Mouse (Mus musculus) limb, embryonic 14.5 days (tissue): ENCODE measurements around the gene Cadm1. TPM values are rescaled to one million over a fixed set of nuclear protein-coding genes. Genes with fewer than 3 reads are reported as not detected.

Experiments
- ATAC-seq: fragments of 200-750 bp; cut with Nextera tagmentation; 2 replicates; pipeline ENCODE4 v1.8.0; 2017; ENCODE audit warnings: low read depth, moderate number of reproducible peaks, moderate TSS enrichment; ENCODE audit not compliant: low FRiP score
- DNase-seq: peaks from one replicate; pipeline ENCODE4 v3.0.0-alpha.2; 2015; ENCODE audit warnings: low spot score
- H3K27ac ChIP-seq: fragments of 300-500 bp; sonication (generic); replicated peaks from 2 replicates; pipeline ENCODE4 v1.5.1; 2014; ENCODE audit warnings: low read depth, mild to moderate bottlenecking, low read length, moderate library complexity, mixed read lengths
- H3K27me3 ChIP-seq: fragments of 300-500 bp; sonication (generic); 2 replicates; pipeline ENCODE4 v1.6.1; 2014; ENCODE audit warnings: low read length, mixed read lengths; ENCODE audit not compliant: control insufficient read depth, insufficient read depth
- H3K36me3 ChIP-seq: fragments of 300-500 bp; sonication (generic); 2 replicates; pipeline ENCODE4 v1.6.1; 2014; ENCODE audit warnings: mild to moderate bottlenecking, low read length, moderate library complexity, mixed read lengths; ENCODE audit not compliant: control insufficient read depth, insufficient read depth
- H3K4me1 ChIP-seq: fragments of 300-500 bp; sonication (generic); 2 replicates; pipeline ENCODE4 v1.6.1; 2014; ENCODE audit warnings: antibody characterized with exemption, low read length, mixed read lengths; ENCODE audit not compliant: control insufficient read depth, insufficient read depth
- H3K4me2 ChIP-seq: fragments of 300-500 bp; sonication (generic); replicated peaks from 2 replicates; pipeline ENCODE4 v1.6.1; 2014; ENCODE audit warnings: low read depth, mild to moderate bottlenecking, low read length, moderate library complexity; ENCODE audit not compliant: severe bottlenecking
- H3K4me3 ChIP-seq: fragments of 300-500 bp; sonication (generic); replicated peaks from 2 replicates; pipeline ENCODE4 v1.5.1; 2014; ENCODE audit warnings: low read length
- H3K9ac ChIP-seq: fragments of 300-500 bp; sonication (generic); 2 replicates; pipeline ENCODE4 v1.6.1; 2014; ENCODE audit warnings: mild to moderate bottlenecking, low read depth, low read length, moderate library complexity; ENCODE audit not compliant: severe bottlenecking
- H3K9me3 ChIP-seq: fragments of 300-500 bp; sonication (generic); 2 replicates; pipeline ENCODE4 v1.6.1; 2016; ENCODE audit warnings: low read length; ENCODE audit not compliant: control insufficient read depth
- POLR2A ChIP-seq: fragments of 200-500 bp; IDR thresholded peaks from 2 replicates; pipeline ENCODE4 v1.8.0; 2012; ENCODE audit warnings: inconsistent platforms, mild to moderate bottlenecking, moderate library complexity, borderline replicate concordance; ENCODE audit not compliant: insufficient read depth, insufficient read length; ENCODE audit errors: extremely low read depth
- WGBS: fragments of 180-500 bp; shearing (Covaris S2); extraction: QIAGEN DNeasy Blood & Tissue Kit; methylation state at CpG from one replicate; pipeline ENCODE4 v1.1.7; 2014; 5-methylcytosine and 5-hydroxymethylcytosine counted together
- polyA plus RNA-seq, 2 experiments: library from polyadenylated mRNA; depleted of rRNA in 1 of 2; stranded (reverse) in 1 of 2; unstranded in 1 of 2; fragments of >200 nt; fragmentation: Nextera tagmentation in 1 of 2; extraction: Ambion mirVana in 1 of 2; gene quantifications; 2 replicates each; pipeline versions ENCODE4 v1.2.1 to v1.2.3; 2012 to 2014

Gene Cadm1
- polyA plus RNA-seq, 2 experiments = 15.4 to 37.5 TPM

DNA sequence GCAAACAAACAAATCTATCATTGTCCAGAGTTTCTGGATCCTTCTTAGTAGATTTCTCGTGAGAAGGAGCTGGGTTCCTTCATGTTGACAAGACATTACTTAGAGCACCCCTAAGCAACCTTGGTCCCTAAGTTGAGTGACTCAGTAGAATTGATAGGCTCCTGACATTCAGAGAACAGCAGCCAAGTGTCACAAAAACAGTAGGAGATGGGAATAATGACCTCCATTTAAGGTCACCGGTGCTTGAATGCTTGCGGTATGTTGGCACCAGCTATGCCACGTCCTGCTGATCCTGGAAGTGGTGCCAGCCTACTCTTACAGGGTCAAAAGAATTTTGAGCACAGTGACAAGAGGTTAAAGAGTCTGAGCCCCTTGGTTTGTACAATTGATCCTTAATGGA lies 139.2 kb downstream of the Cadm1 start:
- Histone ChIP-seq H3K9ac (no peak overlapping the region), H3K4me1 (peaks cover 5% of the 10 kb centered on the region), H3K4me2 (no peak overlapping the region), H3K4me3 (no peak overlapping the region), H3K9me3 (no peaks in the 10 kb centered on the region), H3K27ac (no peak overlapping the region), H3K27me3 (no peaks in the 10 kb centered on the region), H3K36me3 (no peaks in the 10 kb centered on the region)
- DNase-seq (no peak), ATAC-seq (no peak)
- no peak for TF ChIP-seq POLR2A
- 88% methylated on average over 4 of the region's 4 CpGs for WGBS

DNA sequence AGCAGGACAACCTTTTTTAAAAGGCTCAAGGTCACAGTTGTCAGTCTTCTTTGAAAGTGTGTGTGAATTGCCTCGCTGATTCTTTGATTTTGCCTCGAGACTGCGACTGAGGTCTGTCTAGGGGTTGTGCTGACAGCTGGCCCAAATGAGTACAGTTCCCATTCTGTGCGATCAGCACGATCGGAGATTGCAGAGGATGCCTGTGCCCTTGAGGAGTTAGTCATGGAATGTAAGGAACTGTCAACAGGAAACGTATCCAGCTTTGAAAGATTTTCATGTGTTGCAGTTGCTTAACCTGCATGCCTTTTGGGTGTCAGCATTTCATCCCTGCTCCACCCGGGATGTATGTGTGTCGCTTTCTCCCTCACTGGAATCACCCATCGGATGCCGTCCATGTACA lies 141.6 kb downstream of the Cadm1 start:
- no peaks in the 10 kb centered on the region for H3K9me3 ChIP-seq
- ATAC-seq (no peak), DNase-seq (no peak)
- H3K27ac ChIP-seq = no peak overlapping the region
- H3K27me3 ChIP-seq = no peaks in the 10 kb centered on the region
- no peak overlapping the region for H3K4me3 ChIP-seq
- H3K4me1 ChIP-seq = peaks cover 16% of the 10 kb centered on the region
- WGBS = 43% methylated on average over 11 of the region's 11 CpGs
- no peaks in the 10 kb centered on the region for H3K36me3 ChIP-seq
- TF ChIP-seq POLR2A = no peak
- H3K4me2 ChIP-seq = no peak overlapping the region
- no peak overlapping the region for H3K9ac ChIP-seq

DNA sequence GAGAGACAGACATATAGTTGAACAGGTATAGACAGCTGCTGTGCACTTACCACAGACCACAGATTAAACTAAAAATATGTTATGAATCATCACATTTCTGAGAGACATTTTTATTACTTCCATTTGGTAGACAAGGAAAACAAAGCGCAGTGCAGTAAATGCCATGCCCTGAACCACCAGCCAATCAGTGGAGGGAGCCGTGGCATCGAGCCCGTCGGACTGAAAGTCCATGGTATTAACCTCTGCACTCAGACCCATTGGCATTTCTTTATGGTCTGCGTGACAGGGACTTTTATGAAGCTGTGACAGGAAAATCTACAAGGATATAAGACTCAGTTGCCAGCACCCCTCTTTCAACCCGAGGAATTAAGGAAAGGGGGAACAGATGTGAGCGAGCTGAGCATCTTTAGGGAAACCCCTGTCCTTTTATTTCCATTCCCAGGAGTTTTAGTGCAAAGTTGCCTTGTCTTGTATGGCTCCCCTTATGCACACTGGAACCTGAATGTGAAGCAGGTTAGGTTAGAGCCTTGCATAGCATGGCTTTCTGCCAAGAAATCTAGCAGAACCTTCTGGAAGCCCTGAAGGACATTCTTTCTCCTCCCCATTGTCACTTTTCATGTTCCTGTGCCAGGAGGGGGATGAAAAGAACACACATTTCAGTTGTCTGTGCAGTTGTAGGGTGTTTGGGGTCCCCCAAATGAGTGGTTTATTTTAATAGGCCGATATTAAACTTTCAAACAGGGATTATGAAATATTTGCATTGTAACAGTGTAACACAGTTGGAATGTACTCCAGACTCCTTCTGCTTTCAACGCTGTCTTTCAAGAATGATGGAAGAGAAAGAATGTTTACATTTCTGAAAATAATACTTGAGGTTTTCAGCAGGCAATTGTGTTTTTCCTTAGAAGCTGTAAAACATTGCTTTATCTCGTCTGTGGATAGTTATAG lies 145.1 kb downstream of the Cadm1 start:
- Histone ChIP-seq H3K27me3 (no peaks in the 10 kb centered on the region), H3K9me3 (no peaks in the 10 kb centered on the region), H3K4me2 (no peak overlapping the region), H3K4me3 (no peak overlapping the region), H3K4me1 (peaks cover 16% of the 10 kb centered on the region), H3K9ac (no peak overlapping the region), H3K27ac (no peak overlapping the region), H3K36me3 (no peaks in the 10 kb centered on the region)
- TF ChIP-seq POLR2A = no peak
- 41% methylated on average over 11 of the region's 11 CpGs for WGBS
- ATAC-seq (no peak), DNase-seq (peak; percentile 79)

DNA sequence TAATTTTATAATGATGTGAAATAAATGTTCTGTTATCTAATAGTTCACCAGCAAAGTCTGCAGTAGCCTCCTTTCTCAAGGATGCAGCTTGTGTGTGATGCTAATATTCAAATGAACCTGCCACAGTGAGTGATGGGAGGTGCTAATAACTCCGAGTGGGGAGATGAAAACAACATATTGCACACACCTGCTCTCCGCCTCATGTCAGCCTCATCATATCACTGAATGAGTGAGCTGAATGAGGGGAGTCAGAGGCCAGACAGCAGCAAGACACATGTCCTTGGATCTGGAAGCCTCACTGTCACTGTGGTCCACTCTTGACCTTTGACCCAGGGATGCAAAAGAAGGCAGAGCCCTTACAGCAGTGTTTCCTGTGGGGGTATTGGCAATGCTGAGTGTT lies 156.9 kb downstream of the Cadm1 start:
- Histone ChIP-seq H3K27me3 (no peaks in the 10 kb centered on the region), H3K4me1 (peaks cover 26% of the 10 kb centered on the region), H3K9me3 (no peaks in the 10 kb centered on the region), H3K36me3 (no peaks in the 10 kb centered on the region), H3K4me3 (no peak overlapping the region), H3K4me2 (no peak overlapping the region), H3K27ac (no peak overlapping the region), H3K9ac (no peak overlapping the region)
- 80% methylated on average over 2 of the region's 2 CpGs for WGBS
- no peak for ATAC-seq
- no peak for TF ChIP-seq POLR2A
- DNase-seq = no peak

DNA sequence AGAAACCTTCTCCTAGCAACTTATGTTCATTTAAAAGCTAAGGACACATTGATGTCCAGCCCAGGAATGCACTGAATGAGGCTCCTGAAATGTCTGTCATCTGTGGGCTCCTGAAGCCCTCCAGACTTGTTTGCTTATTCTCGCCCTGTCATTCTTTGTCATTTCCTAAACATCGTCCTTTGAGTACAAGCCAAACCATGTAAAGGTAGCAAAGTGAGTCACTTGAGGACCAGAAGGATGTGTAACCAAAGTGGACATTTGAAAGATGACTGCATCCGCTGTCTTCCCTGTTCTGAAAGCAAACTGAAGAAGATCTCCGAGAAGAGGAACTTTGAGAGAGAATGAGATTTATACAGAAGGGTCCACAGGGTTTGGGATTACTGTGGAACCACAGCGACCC lies 157.6 kb downstream of the Cadm1 start:
- Histone ChIP-seq H3K4me3 (no peak overlapping the region), H3K4me1 (peaks cover 21% of the 10 kb centered on the region), H3K4me2 (no peak overlapping the region), H3K27me3 (no peaks in the 10 kb centered on the region), H3K9me3 (no peaks in the 10 kb centered on the region), H3K36me3 (no peaks in the 10 kb centered on the region), H3K9ac (no peak overlapping the region), H3K27ac (no peak overlapping the region)
- no peak for ATAC-seq
- DNase-seq = no peak
- TF ChIP-seq POLR2A = no peak
- WGBS = 92% methylated on average over 5 of the region's 5 CpGs
